Mouse (Mus musculus) forebrain, embryonic 14.5 days (tissue): Measurements from ENCODE around the gene Enpp5. TPM values are rescaled to one million over a fixed set of nuclear protein-coding genes. Genes with fewer than 3 reads are reported as not detected.
A peak's percentile ranks its signal among the peaks of the same experiment; 100 is the strongest.

Experiments
- ATAC-seq: fragments of 200-750 bp; cut with Nextera tagmentation; 2 replicates; pipeline ENCODE4 v1.8.0; 2017; ENCODE audit warnings: mild to moderate bottlenecking, moderate library complexity
- DNase-seq: peaks from one replicate; pipeline ENCODE4 v3.0.0-alpha.2; 2015; ENCODE audit warnings: low spot score
- H3K27ac ChIP-seq: fragments of 300-500 bp; sonication (generic); 2 replicates; pipeline ENCODE4 v1.5.1; 2014; ENCODE audit warnings: low read depth, mild to moderate bottlenecking, control low read depth, low read length, moderate library complexity
- H3K27me3 ChIP-seq: fragments of 300-500 bp; sonication (generic); replicated peaks from 2 replicates; pipeline ENCODE4 v1.6.1; 2014; ENCODE audit warnings: low read length, control low read depth, mixed read lengths; ENCODE audit not compliant: control insufficient read depth, insufficient read depth
- H3K36me3 ChIP-seq: fragments of 300-500 bp; sonication (generic); 2 replicates; pipeline ENCODE4 v1.6.1; 2014; ENCODE audit warnings: low read length, control low read depth; ENCODE audit not compliant: control insufficient read depth, insufficient read depth
- H3K4me1 ChIP-seq: fragments of 300-500 bp; sonication (generic); 2 replicates; pipeline ENCODE4 v1.6.1; 2014; ENCODE audit warnings: antibody characterized with exemption, low read length, control low read depth; ENCODE audit not compliant: control insufficient read depth, insufficient read depth
- H3K4me2 ChIP-seq: fragments of 300-500 bp; sonication (generic); 2 replicates; pipeline ENCODE4 v1.6.1; 2014; ENCODE audit warnings: mild to moderate bottlenecking, control low read depth, low read length
- H3K4me3 ChIP-seq: fragments of 300-500 bp; sonication (generic); 2 replicates; pipeline ENCODE4 v1.5.1; 2014; ENCODE audit warnings: low read depth, low read length, control low read depth
- H3K9ac ChIP-seq: fragments of 300-500 bp; sonication (generic); 2 replicates; pipeline ENCODE4 v1.6.1; 2014; ENCODE audit warnings: mild to moderate bottlenecking, low read length, control low read depth, moderate library complexity
- H3K9me3 ChIP-seq: fragments of 300-500 bp; sonication (generic); replicated peaks from 2 replicates; pipeline ENCODE4 v1.6.1; 2016; ENCODE audit warnings: low read length, control low read depth, mixed read lengths; ENCODE audit not compliant: control insufficient read depth
- WGBS: fragments of 180-500 bp; shearing (Covaris S2); extraction: QIAGEN DNeasy Blood & Tissue Kit; methylation state at CpG from one replicate; pipeline ENCODE4 v1.1.7; 2014; 5-methylcytosine and 5-hydroxymethylcytosine counted together
- polyA plus RNA-seq: library from polyadenylated mRNA; unstranded; fragments of >200 nt; fragmentation: Nextera tagmentation; extraction: Ambion mirVana; gene quantifications from 2 replicates; pipeline ENCODE4 v1.2.1, GENCODE M21; 2014

The Enpp5 gene
- polyA plus RNA-seq, 1 experiment from 2014 or later: 38.4 TPM

GRCm38 (mm10) chr17:44057123-44057522, 21.5 kb upstream of the Enpp5 start:
- H3K4me2 ChIP-seq: no peak overlapping the region
- ATAC-seq: no peak
- 98% methylated on average over 1 of the region's 1 CpGs for WGBS

GRCm38 (mm10) chr17:44058145-44058544, 20.5 kb upstream of the Enpp5 start:
- Histone ChIP-seq H3K9me3 (no peaks in the 10 kb centered on the region), H3K4me1 (no peaks in the 10 kb centered on the region), H3K36me3 (no peaks in the 10 kb centered on the region), H3K4me2 (no peak overlapping the region), H3K27ac (no peak overlapping the region), H3K27me3 (no peaks in the 10 kb centered on the region), H3K4me3 (no peak overlapping the region), H3K9ac (no peak overlapping the region)
- no peak for DNase-seq
- no peak for ATAC-seq

More at GRCm38 (mm10) chr17:44057123-44057522, 21.5 kb upstream of the Enpp5 start:
- Histone ChIP-seq H3K27me3 (no peaks in the 10 kb centered on the region), H3K36me3 (no peaks in the 10 kb centered on the region), H3K9me3 (no peaks in the 10 kb centered on the region), H3K9ac (no peak overlapping the region), H3K4me1 (no peaks in the 10 kb centered on the region), H3K27ac (no peak overlapping the region), H3K4me3 (no peak overlapping the region)
- no peak for DNase-seq

- Histone ChIP-seq H3K9me3 (no peaks in the 10 kb centered on the region), H3K36me3 (no peaks in the 10 kb centered on the region), H3K27me3 (no peaks in the 10 kb centered on the region), H3K4me3 (no peak overlapping the region), H3K9ac (no peak overlapping the region), H3K4me1 (no peaks in the 10 kb centered on the region), H3K4me2 (no peak overlapping the region), H3K27ac (no peak overlapping the region)
- WGBS: 87% methylated on average over 1 of the region's 1 CpGs
- no peak for ATAC-seq
- DNase-seq: no peak
These were observed 17.8 kb upstream of the Enpp5 start for GRCm38 (mm10) chr17:44060781-44061180.

- Histone ChIP-seq H3K36me3 (no peaks in the 10 kb centered on the region), H3K9me3 (no peaks in the 10 kb centered on the region), H3K9ac (no peak overlapping the region), H3K27me3 (no peaks in the 10 kb centered on the region), H3K27ac (no peak overlapping the region), H3K4me1 (no peaks in the 10 kb centered on the region), H3K4me2 (no peak overlapping the region), H3K4me3 (no peak overlapping the region)
- ATAC-seq (no peak), DNase-seq (no peak)
- WGBS: 84% methylated on average over 5 of the region's 5 CpGs
These were observed 17.2 kb upstream of the Enpp5 start for GRCm38 (mm10) chr17:44061289-44061890.

- no peak for DNase-seq
- WGBS: 78% methylated on average over 6 of the region's 6 CpGs
- Histone ChIP-seq H3K9me3 (no peaks in the 10 kb centered on the region), H3K4me1 (no peaks in the 10 kb centered on the region), H3K9ac (no peak overlapping the region), H3K36me3 (no peaks in the 10 kb centered on the region), H3K4me3 (no peak overlapping the region), H3K4me2 (no peak overlapping the region), H3K27ac (no peak overlapping the region), H3K27me3 (no peaks in the 10 kb centered on the region)
- no peak for ATAC-seq
These were observed 9.7 kb upstream of the Enpp5 start for GRCm38 (mm10) chr17:44068876-44069275.

- no peaks in the 10 kb centered on the region for H3K27me3 ChIP-seq
- H3K4me1 ChIP-seq: no peaks in the 10 kb centered on the region
- no peaks in the 10 kb centered on the region for H3K9me3 ChIP-seq
- ATAC-seq: no peak
- no peak overlapping the region for H3K9ac ChIP-seq
- no peak overlapping the region for H3K4me3 ChIP-seq
- H3K4me2 ChIP-seq: no peak overlapping the region
- no peaks in the 10 kb centered on the region for H3K36me3 ChIP-seq
- H3K27ac ChIP-seq: no peak overlapping the region
- DNase-seq: no peak
These were observed 6.9 kb upstream of the Enpp5 start for GRCm38 (mm10) chr17:44071680-44072079.

- Histone ChIP-seq H3K27me3 (no peaks in the 10 kb centered on the region), H3K27ac (no peak overlapping the region), H3K36me3 (no peaks in the 10 kb centered on the region), H3K9ac (no peak overlapping the region), H3K4me3 (no peak overlapping the region), H3K4me1 (peaks cover 6% of the 10 kb centered on the region; the same call in 1 of the 2 replicates), H3K4me2 (no peak overlapping the region), H3K9me3 (no peaks in the 10 kb centered on the region)
- ATAC-seq (no peak), DNase-seq (no peak)
- WGBS: 79% methylated on average over 3 of the region's 3 CpGs
These were observed 3.0 kb upstream of the Enpp5 start for GRCm38 (mm10) chr17:44075601-44076000.

- H3K9me3 ChIP-seq: no peaks in the 10 kb centered on the region
- DNase-seq (peak; percentile 52), ATAC-seq (no peak)
- no peak overlapping the region for H3K27ac ChIP-seq
- H3K4me3 ChIP-seq: no peak overlapping the region
- H3K4me1 ChIP-seq: peaks cover 6% of the 10 kb centered on the region; the same call in 1 of the 2 replicates
- H3K9ac ChIP-seq: no peak overlapping the region
- WGBS: 61% methylated on average over 6 of the region's 6 CpGs
- H3K36me3 ChIP-seq: no peaks in the 10 kb centered on the region
- H3K4me2 ChIP-seq: no peak overlapping the region
- no peaks in the 10 kb centered on the region for H3K27me3 ChIP-seq
These were observed 2.4 kb upstream of the Enpp5 start for GRCm38 (mm10) chr17:44076051-44076680.

GRCm38 (mm10) chr17:44077146-44077842, 1.3 kb upstream of the Enpp5 start:
- Histone ChIP-seq H3K4me2 (no peak overlapping the region), H3K27ac (no peak overlapping the region)
- 78% methylated on average over 12 of the region's 12 CpGs for WGBS

More at GRCm38 (mm10) chr17:44077146-44077842, 1.3 kb upstream of the Enpp5 start:
- DNase-seq (no peak), ATAC-seq (no peak)
- H3K36me3 ChIP-seq: 0 out of 2 replicates have a peak, but pooled peaks cover 3% of the 10 kb centered on the region
- no peak overlapping the region for H3K4me3 ChIP-seq
- H3K4me1 ChIP-seq: peaks cover 12% of the 10 kb centered on the region; the same call in 1 of the 2 replicates
- H3K9ac ChIP-seq: no peak overlapping the region
- no peaks in the 10 kb centered on the region for H3K9me3 ChIP-seq
- no peaks in the 10 kb centered on the region for H3K27me3 ChIP-seq
